Mouse (Mus musculus) C2C12 (cell line): ENCODE measurements around the gene Pawr.

Experiments used
- CTCF ChIP-seq: IDR thresholded peaks from one replicate; pipeline ENCODE4 v1.5.1; 2011; ENCODE audit not compliant: control insufficient read depth, insufficient read depth, insufficient read length
- MAX ChIP-seq: IDR thresholded peaks from one replicate; pipeline ENCODE4 v1.6.1; 2011; ENCODE audit warnings: mild to moderate bottlenecking, control low read depth

DNA sequence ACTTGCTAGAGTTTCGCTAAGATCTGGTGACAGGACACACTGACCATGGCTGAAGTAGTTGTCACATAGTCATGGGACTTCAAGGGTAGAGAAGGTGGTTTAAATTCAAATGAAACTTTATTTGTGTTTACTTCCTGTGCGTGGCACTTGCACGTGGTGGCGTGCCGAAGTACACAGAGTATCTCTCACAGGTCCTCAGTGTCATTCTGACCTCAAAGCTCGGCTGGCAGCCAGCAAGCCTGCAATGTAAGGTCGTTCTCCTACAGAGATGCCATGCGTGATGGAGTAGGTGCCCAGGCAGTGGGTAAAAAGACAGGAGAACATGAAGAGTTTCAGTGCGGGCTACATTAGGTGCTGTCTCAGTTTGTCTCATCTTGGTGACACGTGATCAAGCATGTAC lies 48.8 kb downstream of the Pawr start:
- TF ChIP-seq CTCF (no peak), MAX (no peak)
